Mouse (Mus musculus): ENCODE measurements at regions not wholly inside any gene's neighbourhood (a gene's known extent, or its start where the extent isn't known, plus 50 kb on each side); places are given as distances from the start of the nearest gene placed in this dataset.

GRCm38 (mm10) chr6:31210209-31210714, 188.3 kb upstream of the Mkln1 start:
- WGBS: 83% methylated on average over 7 of the region's 7 CpGs
- ATAC-seq: no peak
- Histone ChIP-seq H3K27ac (ENCODE audit: low read length) (no peak overlapping the region), H3K27me3 (ENCODE audit: control insufficient read depth, insufficient read depth, low read depth, low read length) (no peaks in the 10 kb centered on the region), H3K9ac (ENCODE audit: low read depth, low read length) (no peak overlapping the region), H3K4me1 (ENCODE audit: control insufficient read depth, insufficient read depth, low read length) (no peaks in the 10 kb centered on the region), H3K9me3 (replicated peaks; ENCODE audit: control insufficient read depth, low read length, poor library complexity, severe bottlenecking) (no peaks in the 10 kb centered on the region), H3K36me3 (ENCODE audit: control insufficient read depth, insufficient read depth, low read length) (no peaks in the 10 kb centered on the region), H3K4me2 (ENCODE audit: low read length) (no peak overlapping the region), H3K4me3 (ENCODE audit: low read depth, low read length) (no peak overlapping the region)

GRCm38 (mm10) chr6:31211091-31211490, 187.4 kb upstream of the Mkln1 start:
- H3K27ac ChIP-seq (ENCODE audit: low read length): no peak overlapping the region
- H3K4me3 ChIP-seq (ENCODE audit: low read depth, low read length): no peak overlapping the region
- H3K27me3 ChIP-seq (ENCODE audit: control insufficient read depth, insufficient read depth, low read depth, low read length): no peaks in the 10 kb centered on the region
- no peak for ATAC-seq
- no peak overlapping the region for H3K9ac ChIP-seq (ENCODE audit: low read depth, low read length)
- no peaks in the 10 kb centered on the region for H3K36me3 ChIP-seq (ENCODE audit: control insufficient read depth, insufficient read depth, low read length)
- no peaks in the 10 kb centered on the region for H3K9me3 ChIP-seq (replicated peaks; ENCODE audit: control insufficient read depth, low read length, poor library complexity, severe bottlenecking)
- no peaks in the 10 kb centered on the region for H3K4me1 ChIP-seq (ENCODE audit: control insufficient read depth, insufficient read depth, low read length)
- H3K4me2 ChIP-seq (ENCODE audit: low read length): no peak overlapping the region
- 87% methylated on average over 4 of the region's 4 CpGs for WGBS

GRCm38 (mm10) chr6:31211616-31212015, 186.9 kb upstream of the Mkln1 start:
- no peak overlapping the region for H3K27ac ChIP-seq (ENCODE audit: low read length)
- 81% methylated on average over 5 of the region's 5 CpGs for WGBS
- H3K9ac ChIP-seq (ENCODE audit: low read depth, low read length): no peak overlapping the region
- no peak overlapping the region for H3K4me3 ChIP-seq (ENCODE audit: low read depth, low read length)
- H3K27me3 ChIP-seq (ENCODE audit: control insufficient read depth, insufficient read depth, low read depth, low read length): no peaks in the 10 kb centered on the region
- H3K4me1 ChIP-seq (ENCODE audit: control insufficient read depth, insufficient read depth, low read length): no peaks in the 10 kb centered on the region
- ATAC-seq: no peak
- no peaks in the 10 kb centered on the region for H3K36me3 ChIP-seq (ENCODE audit: control insufficient read depth, insufficient read depth, low read length)
- H3K9me3 ChIP-seq (replicated peaks; ENCODE audit: control insufficient read depth, low read length, poor library complexity, severe bottlenecking): no peaks in the 10 kb centered on the region
- no peak overlapping the region for H3K4me2 ChIP-seq (ENCODE audit: low read length)

GRCm38 (mm10) chr6:31212080-31212479, 186.5 kb upstream of the Mkln1 start:
- Histone ChIP-seq H3K27me3 (ENCODE audit: control insufficient read depth, insufficient read depth, low read depth, low read length) (no peaks in the 10 kb centered on the region), H3K4me3 (ENCODE audit: low read depth, low read length) (no peak overlapping the region), H3K36me3 (ENCODE audit: control insufficient read depth, insufficient read depth, low read length) (no peaks in the 10 kb centered on the region), H3K9me3 (replicated peaks; ENCODE audit: control insufficient read depth, low read length, poor library complexity, severe bottlenecking) (no peaks in the 10 kb centered on the region), H3K4me2 (ENCODE audit: low read length) (no peak overlapping the region), H3K4me1 (ENCODE audit: control insufficient read depth, insufficient read depth, low read length) (no peaks in the 10 kb centered on the region; the same call in 1 of the 2 replicates), H3K9ac (ENCODE audit: low read depth, low read length) (no peak overlapping the region), H3K27ac (ENCODE audit: low read length) (no peak overlapping the region)
- no peak for ATAC-seq
- WGBS: 84% methylated on average over 7 of the region's 7 CpGs

- Histone ChIP-seq H3K4me3 (ENCODE audit: low read depth, low read length) (no peak overlapping the region), H3K9me3 (replicated peaks; ENCODE audit: control insufficient read depth, low read length, poor library complexity, severe bottlenecking) (no peaks in the 10 kb centered on the region), H3K27ac (ENCODE audit: low read length) (no peak overlapping the region), H3K4me1 (ENCODE audit: control insufficient read depth, insufficient read depth, low read length) (peaks cover 3% of the 10 kb centered on the region; the same call in 1 of the 2 replicates), H3K27me3 (ENCODE audit: control insufficient read depth, insufficient read depth, low read depth, low read length) (no peaks in the 10 kb centered on the region), H3K9ac (ENCODE audit: low read depth, low read length) (no peak overlapping the region), H3K36me3 (ENCODE audit: control insufficient read depth, insufficient read depth, low read length) (no peaks in the 10 kb centered on the region), H3K4me2 (ENCODE audit: low read length) (no peak overlapping the region)
- WGBS: 81% methylated on average over 13 of the region's 13 CpGs
- no peak for ATAC-seq
These were observed 185.8 kb upstream of the Mkln1 start for GRCm38 (mm10) chr6:31212694-31213093.

- ATAC-seq: no peak
- H3K9ac ChIP-seq (ENCODE audit: low read depth, low read length): no peak overlapping the region
- H3K36me3 ChIP-seq (ENCODE audit: control insufficient read depth, insufficient read depth, low read length): no peaks in the 10 kb centered on the region
- H3K4me3 ChIP-seq (ENCODE audit: low read depth, low read length): no peak overlapping the region
- no peaks in the 10 kb centered on the region for H3K9me3 ChIP-seq (replicated peaks; ENCODE audit: control insufficient read depth, low read length, poor library complexity, severe bottlenecking)
- peaks cover 3% of the 10 kb centered on the region; the same call in 1 of the 2 replicates for H3K4me1 ChIP-seq (ENCODE audit: control insufficient read depth, insufficient read depth, low read length)
- H3K4me2 ChIP-seq (ENCODE audit: low read length): no peak overlapping the region
- H3K27me3 ChIP-seq (ENCODE audit: control insufficient read depth, insufficient read depth, low read depth, low read length): no peaks in the 10 kb centered on the region
- H3K27ac ChIP-seq (ENCODE audit: low read length): no peak overlapping the region
- WGBS: 83% methylated on average over 4 of the region's 4 CpGs
These were observed 185.4 kb upstream of the Mkln1 start for GRCm38 (mm10) chr6:31213161-31213560.

- Histone ChIP-seq H3K27me3 (ENCODE audit: control insufficient read depth, insufficient read depth, low read depth, low read length) (peaks cover 11% of the 10 kb centered on the region), H3K36me3 (ENCODE audit: control insufficient read depth, insufficient read depth, low read length) (no peaks in the 10 kb centered on the region), H3K4me1 (ENCODE audit: control insufficient read depth, insufficient read depth, low read length) (peaks cover 16% of the 10 kb centered on the region), H3K27ac (ENCODE audit: low read length) (no peak overlapping the region), H3K9ac (ENCODE audit: low read depth, low read length) (peak overlapping the region; percentile 73), H3K4me2 (ENCODE audit: low read length) (peak overlapping the region; percentile 92), H3K4me3 (ENCODE audit: low read depth, low read length) (peak overlapping the region; percentile 63), H3K9me3 (replicated peaks; ENCODE audit: control insufficient read depth, low read length, poor library complexity, severe bottlenecking) (no peaks in the 10 kb centered on the region)
- no peak for ATAC-seq
- 74% methylated on average over 8 of the region's 8 CpGs for WGBS
These were observed 182.9 kb upstream of the Mkln1 start for GRCm38 (mm10) chr6:31215661-31216060.

- Histone ChIP-seq H3K4me2 (ENCODE audit: low read length) (peak overlapping the region; percentile 92), H3K9ac (ENCODE audit: low read depth, low read length) (peak overlapping the region; percentile 73), H3K27ac (ENCODE audit: low read length) (0 out of 2 replicates have a peak overlapping the region, but pooled peaks have one; percentile 25), H3K27me3 (ENCODE audit: control insufficient read depth, insufficient read depth, low read depth, low read length) (peaks cover 11% of the 10 kb centered on the region), H3K4me1 (ENCODE audit: control insufficient read depth, insufficient read depth, low read length) (peaks cover 23% of the 10 kb centered on the region), H3K4me3 (ENCODE audit: low read depth, low read length) (peak overlapping the region; percentile 63), H3K36me3 (ENCODE audit: control insufficient read depth, insufficient read depth, low read length) (no peaks in the 10 kb centered on the region), H3K9me3 (replicated peaks; ENCODE audit: control insufficient read depth, low read length, poor library complexity, severe bottlenecking) (no peaks in the 10 kb centered on the region)
- WGBS: under 1% methylated on average over 93 of the region's 100 CpGs
- ATAC-seq: peak; percentile 78
These were observed 182.1 kb upstream of the Mkln1 start for GRCm38 (mm10) chr6:31216206-31217059.

GRCm38 (mm10) chr6:31217060-31217541, 181.4 kb upstream of the Mkln1 start:
- ATAC-seq: peak; percentile 31
- Histone ChIP-seq H3K9me3 (replicated peaks; ENCODE audit: control insufficient read depth, low read length, poor library complexity, severe bottlenecking) (no peaks in the 10 kb centered on the region), H3K4me2 (ENCODE audit: low read length) (peak overlapping the region; percentile 92), H3K36me3 (ENCODE audit: control insufficient read depth, insufficient read depth, low read length) (no peaks in the 10 kb centered on the region), H3K27me3 (ENCODE audit: control insufficient read depth, insufficient read depth, low read depth, low read length) (peaks cover 11% of the 10 kb centered on the region), H3K27ac (ENCODE audit: low read length) (no peak overlapping the region), H3K9ac (ENCODE audit: low read depth, low read length) (peak overlapping the region; percentile 73), H3K4me3 (ENCODE audit: low read depth, low read length) (peak overlapping the region; percentile 63), H3K4me1 (ENCODE audit: control insufficient read depth, insufficient read depth, low read length) (peaks cover 30% of the 10 kb centered on the region)
- under 1% methylated on average over 20 of the region's 20 CpGs for WGBS

Measured in midbrain, embryonic 16.5 days (tissue).